Mouse (Mus musculus): ENCODE data around the gene Lamb2.

DNA sequence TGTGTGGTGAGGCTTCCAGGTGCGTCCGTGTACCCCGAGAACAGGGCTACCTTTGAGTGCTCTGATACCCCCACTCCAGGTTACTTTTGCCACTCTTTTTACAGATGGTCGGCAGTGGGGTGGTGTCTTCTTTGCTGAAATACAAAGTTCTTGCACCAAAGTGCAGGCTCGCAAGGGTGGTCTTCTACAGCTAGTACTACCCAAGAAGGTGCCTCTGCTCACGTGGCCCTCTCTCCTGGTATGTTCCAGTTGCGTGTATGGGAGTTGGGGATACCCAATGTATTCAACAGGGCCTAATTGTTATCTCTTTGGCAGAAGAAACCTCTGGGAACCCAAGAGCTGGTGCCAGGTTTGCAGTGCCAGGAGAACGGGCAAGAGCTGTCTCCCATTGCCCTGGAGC, 13.7 kb downstream of the Lamb2 start:
- no peak for TF ChIP-seq EP300 (IDR thresholded peaks at IDR 0.05)
- TF ChIP-seq CTCF (IDR thresholded peaks at IDR 0.05): no peak
